Mouse (Mus musculus): Measurements from ENCODE around the gene Vmn2r98. TPM values are rescaled to one million over a fixed set of nuclear protein-coding genes. Genes with fewer than 3 reads are reported as not detected.
"Not testable (repeated sequence)": the region's sequence is repeated elsewhere in the genome, so short reads cannot be mapped to it uniquely, and the experiment has no call there.

Gene Vmn2r98
- total RNA-seq (2012; rRNA removed) = not detected in 2 replicates
- total RNA-seq (2014; rRNA removed) = not detected in 2 replicates
- not detected in 2 replicates for polyA plus RNA-seq (2012; ENCODE audit: insufficient read length, low read depth)

GRCm38 (mm10) chr17:19053160-19053559, at the start of gene Vmn2r98:
TSS of gene Vmn2r98 (plus strand) at chr17:19053460.
- H3K27ac ChIP-seq (ENCODE audit: insufficient read depth, low read depth); H3K4me3 ChIP-seq (replicated peaks in 1 of 3; ENCODE audit: low read depth in 2 of 3, low read length in 2 of 3, poor library complexity in 1 of 3); H3K9me3 ChIP-seq (replicated peaks; ENCODE audit: low read length); DNase-seq (ENCODE audit: extremely low read depth); dilution Hi-C loops (cut with MboI; ENCODE audit: extremely low pct_ligation_motif_present, extremely low pct_unique_long_range_greater_than_20kb, low sequenced_read_pairs); H3K27me3 ChIP-seq (replicated peaks); H3K36me3 ChIP-seq (replicated peaks in 1 of 2; ENCODE audit: control insufficient read depth in 1 of 2, insufficient read depth in 1 of 2, low read length in 1 of 2); H3K79me2 ChIP-seq (replicated peaks; ENCODE audit: control insufficient read depth, extremely low read depth, insufficient read depth, poor library complexity, severe bottlenecking); in situ Hi-C loops (cut with MboI; ENCODE audit: low pct_ligation_motif_present, low pct_unique_long_range_greater_than_20kb, low sequenced_read_pairs); H3K9ac ChIP-seq (ENCODE audit: insufficient read depth, low read depth); H3K4me2 ChIP-seq (ENCODE audit: insufficient read depth, low read depth, poor library complexity, severe bottlenecking); H3K4me1 ChIP-seq (ENCODE audit: control insufficient read depth in 1 of 2, insufficient read depth in 2 of 2): not testable (repeated sequence)

- H3K36me3 ChIP-seq (replicated peaks in 1 of 2; ENCODE audit: control insufficient read depth in 1 of 2, insufficient read depth in 1 of 2, low read length in 1 of 2); H3K79me2 ChIP-seq (replicated peaks; ENCODE audit: control insufficient read depth, extremely low read depth, insufficient read depth, poor library complexity, severe bottlenecking); H3K9me3 ChIP-seq (replicated peaks; ENCODE audit: low read length); H3K9ac ChIP-seq (ENCODE audit: insufficient read depth, low read depth); H3K4me2 ChIP-seq (ENCODE audit: insufficient read depth, low read depth, poor library complexity, severe bottlenecking); in situ Hi-C loops (cut with MboI; ENCODE audit: low pct_ligation_motif_present, low pct_unique_long_range_greater_than_20kb, low sequenced_read_pairs); H3K27ac ChIP-seq (ENCODE audit: insufficient read depth, low read depth); H3K27me3 ChIP-seq (replicated peaks); H3K4me3 ChIP-seq (replicated peaks in 1 of 3; ENCODE audit: low read depth in 2 of 3, low read length in 2 of 3, poor library complexity in 1 of 3); DNase-seq (ENCODE audit: extremely low read depth); dilution Hi-C loops (cut with MboI; ENCODE audit: extremely low pct_ligation_motif_present, extremely low pct_unique_long_range_greater_than_20kb, low sequenced_read_pairs); H3K4me1 ChIP-seq (ENCODE audit: control insufficient read depth in 1 of 2, insufficient read depth in 2 of 2): not testable (repeated sequence)
Measured at GRCm38 (mm10) chr17:19031441-19031840, 21.8 kb upstream of the Vmn2r98 start.

GRCm38 (mm10) chr17:19031962-19032361, 21.3 kb upstream of the Vmn2r98 start:
- Histone ChIP-seq H3K9me3 (replicated peaks; ENCODE audit: low read length) (no peaks in the 10 kb centered on the region), H3K27ac (ENCODE audit: insufficient read depth, low read depth) (no peak overlapping the region), H3K4me3 (replicated peaks in 1 of 3; ENCODE audit: low read depth in 2 of 3, low read length in 2 of 3, poor library complexity in 1 of 3) (no peak overlapping the region), H3K4me1 (ENCODE audit: control insufficient read depth in 1 of 2, insufficient read depth in 2 of 2) (no peaks in the 10 kb centered on the region), H3K9ac (ENCODE audit: insufficient read depth, low read depth) (no peak overlapping the region), H3K79me2 (replicated peaks; ENCODE audit: control insufficient read depth, extremely low read depth, insufficient read depth, poor library complexity, severe bottlenecking) (no peaks in the 10 kb centered on the region), H3K4me2 (ENCODE audit: insufficient read depth, low read depth, poor library complexity, severe bottlenecking) (no peak overlapping the region), H3K27me3 (replicated peaks) (no peaks in the 10 kb centered on the region), H3K36me3 (replicated peaks in 1 of 2; ENCODE audit: control insufficient read depth in 1 of 2, insufficient read depth in 1 of 2, low read length in 1 of 2) (no peaks in the 10 kb centered on the region)
- dilution Hi-C loops (cut with MboI; ENCODE audit: extremely low pct_ligation_motif_present, extremely low pct_unique_long_range_greater_than_20kb, low sequenced_read_pairs) (no loop called here), in situ Hi-C loops (cut with MboI; ENCODE audit: low pct_ligation_motif_present, low pct_unique_long_range_greater_than_20kb, low sequenced_read_pairs) (no loop called here)
- DNase-seq (ENCODE audit: extremely low read depth) = no peak
- TF ChIP-seq MXI1 (IDR thresholded peaks at IDR 0.05; ENCODE audit: low read depth, low read length) (no peak), UBTF (IDR thresholded peaks at IDR 0.05; ENCODE audit: low read depth, low read length) (no peak), PAX5 (IDR thresholded peaks at IDR 0.05; ENCODE audit: low read length) (no peak), USF1 (IDR thresholded peaks at IDR 0.05; ENCODE audit: low read depth, low read length) (no peak), JUN (IDR thresholded peaks at IDR 0.05; ENCODE audit: insufficient read depth, low read depth, low read length) (no peak), EP300 (IDR thresholded peaks at IDR 0.05; ENCODE audit: low read length) (no peak)

GRCm38 (mm10) chr17:19032721-19033120, 20.5 kb upstream of the Vmn2r98 start:
- in situ Hi-C loops (cut with MboI; ENCODE audit: low pct_ligation_motif_present, low pct_unique_long_range_greater_than_20kb, low sequenced_read_pairs) = no loop called here
- Histone ChIP-seq H3K27ac (ENCODE audit: insufficient read depth, low read depth) (no peak overlapping the region), H3K9ac (ENCODE audit: insufficient read depth, low read depth) (no peak overlapping the region), H3K27me3 (replicated peaks) (no peaks in the 10 kb centered on the region), H3K4me1 (ENCODE audit: control insufficient read depth in 1 of 2, insufficient read depth in 2 of 2) (no peaks in the 10 kb centered on the region), H3K9me3 (replicated peaks; ENCODE audit: low read length) (no peaks in the 10 kb centered on the region), H3K79me2 (replicated peaks; ENCODE audit: control insufficient read depth, extremely low read depth, insufficient read depth, poor library complexity, severe bottlenecking) (no peaks in the 10 kb centered on the region), H3K4me2 (ENCODE audit: insufficient read depth, low read depth, poor library complexity, severe bottlenecking) (no peak overlapping the region), H3K36me3 (replicated peaks in 1 of 2; ENCODE audit: control insufficient read depth in 1 of 2, insufficient read depth in 1 of 2, low read length in 1 of 2) (no peaks in the 10 kb centered on the region), H3K4me3 (replicated peaks in 1 of 3; ENCODE audit: low read depth in 2 of 3, low read length in 2 of 3, poor library complexity in 1 of 3) (no peak overlapping the region)
- dilution Hi-C loops (cut with MboI; ENCODE audit: extremely low pct_ligation_motif_present, extremely low pct_unique_long_range_greater_than_20kb, low sequenced_read_pairs) = no loop called here
- TF ChIP-seq CTCF (conservative IDR thresholded peaks at IDR 0.05 in 1 of 2, IDR thresholded peaks at IDR 0.05 in 1 of 2; ENCODE audit: low read depth in 2 of 2, low read length in 2 of 2) (no peak), POLR2A (IDR thresholded peaks at IDR 0.05; ENCODE audit: low read depth, low read length) (no peak), MAZ (IDR thresholded peaks at IDR 0.05; ENCODE audit: low read depth, low read length) (no peak), SMC3 (IDR thresholded peaks at IDR 0.05; ENCODE audit: low read depth, low read length) (no peak), SIN3A (IDR thresholded peaks at IDR 0.05; ENCODE audit: low read length) (no peak), IRF4 (IDR thresholded peaks at IDR 0.05; ENCODE audit: low read depth, low read length) (no peak), TBP (conservative IDR thresholded peaks at IDR 0.05; ENCODE audit: low read depth, low read length) (no peak), ZNF384 (IDR thresholded peaks at IDR 0.05; ENCODE audit: low read depth, low read length) (no peak), RCOR1 (conservative IDR thresholded peaks at IDR 0.05; ENCODE audit: low read depth, low read length) (no peak), E2F4 (IDR thresholded peaks at IDR 0.05; ENCODE audit: insufficient replicate concordance, low read depth, low read length) (no peak), ZKSCAN1 (IDR thresholded peaks at IDR 0.05; ENCODE audit: borderline replicate concordance, low read depth, low read length) (no peak), POLR2AphosphoS2 (IDR thresholded peaks at IDR 0.05; ENCODE audit: low read depth, low read length) (no peak), ZMIZ1 (IDR thresholded peaks at IDR 0.05; ENCODE audit: low read depth, low read length) (no peak), MAFK (IDR thresholded peaks at IDR 0.05; ENCODE audit: insufficient replicate concordance, low read length) (no peak), USF2 (conservative IDR thresholded peaks at IDR 0.05; ENCODE audit: low read depth, low read length) (no peak)
- DNase-seq (ENCODE audit: extremely low read depth) = no peak

Measured in CH12.LX (cell line).